Mouse (Mus musculus) bone marrow macrophage, adult 2 months (primary cell): Measurements from ENCODE around the gene Ahctf1. TPM values are rescaled to one million over a fixed set of nuclear protein-coding genes. Genes with fewer than 3 reads are reported as not detected.

Experiments
- H3K27ac ChIP-seq: 2 replicates; pipeline ENCODE4 v1.5.1; 2012; ENCODE audit warnings: low read depth, low read length; ENCODE audit not compliant: insufficient read depth
- H3K4me1 ChIP-seq: 2 replicates; pipeline ENCODE4 v1.6.1; 2012; ENCODE audit warnings: low read length; ENCODE audit not compliant: control insufficient read depth, insufficient read depth
- H3K4me3 ChIP-seq: 2 replicates; pipeline ENCODE4 v1.5.1; 2012; ENCODE audit warnings: mild to moderate bottlenecking, low read length, moderate library complexity; ENCODE audit not compliant: insufficient read depth
- CTCF ChIP-seq: IDR thresholded peaks from 2 replicates; pipeline ENCODE4 v1.5.1; 2012; ENCODE audit warnings: low read depth, mild to moderate bottlenecking, low read length, moderate library complexity
- POLR2A ChIP-seq: IDR thresholded peaks from 2 replicates; pipeline ENCODE4 v1.6.1; 2012; ENCODE audit warnings: mild to moderate bottlenecking, low read depth, low read length, borderline replicate concordance
- polyA plus RNA-seq: library from polyadenylated mRNA; stranded (reverse); fragments of >200 nt; gene quantifications from 2 replicates; pipeline ENCODE4 v1.2.4, GENCODE M21; 2012; ENCODE audit not compliant: missing spikeins, insufficient read depth, insufficient read length

Gene Ahctf1
- polyA plus RNA-seq, 1 experiment: 17.8 TPM

GRCm38 (mm10) chr1:179713367-179713766, 90.1 kb downstream of the Ahctf1 start:
- H3K27ac ChIP-seq: no peak overlapping the region
- H3K4me3 ChIP-seq: no peak overlapping the region
- TF ChIP-seq CTCF (no peak), POLR2A (no peak)
- no peaks in the 10 kb centered on the region for H3K4me1 ChIP-seq

DNA sequence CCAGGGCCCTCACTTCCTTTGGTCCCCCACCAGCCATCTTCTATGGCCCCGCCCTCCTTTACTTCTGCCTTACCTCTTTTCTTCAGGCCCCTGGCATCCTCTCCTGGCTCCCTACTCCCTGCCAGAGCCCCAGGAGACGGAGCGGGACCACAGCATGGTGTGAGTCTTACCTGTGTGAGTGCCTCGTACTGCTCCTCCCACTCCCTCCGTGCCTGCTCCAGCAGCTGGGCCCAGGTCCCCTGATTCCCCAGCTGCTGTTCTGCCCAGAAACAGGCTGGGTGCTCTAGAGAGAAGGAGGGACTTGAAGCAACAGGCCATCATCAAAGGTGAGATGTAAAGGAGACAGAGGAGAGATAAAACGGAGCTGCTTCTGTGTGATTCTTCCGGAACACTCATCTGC, 90.8 kb downstream of the Ahctf1 start:
- no peak for TF ChIP-seq POLR2A
- TF ChIP-seq CTCF: no peak
- no peak overlapping the region for H3K27ac ChIP-seq
- H3K4me3 ChIP-seq: no peak overlapping the region
- H3K4me1 ChIP-seq: no peaks in the 10 kb centered on the region

- Histone ChIP-seq H3K27ac (no peak overlapping the region), H3K4me1 (no peaks in the 10 kb centered on the region), H3K4me3 (no peak overlapping the region)
- no peak for TF ChIP-seq CTCF
- TF ChIP-seq POLR2A: no peak
These were observed 92.7 kb downstream of the Ahctf1 start for GRCm38 (mm10) chr1:179710739-179711138.

GRCm38 (mm10) chr1:179709390-179709789, 94.1 kb downstream of the Ahctf1 start:
- TF ChIP-seq CTCF (no peak), POLR2A (no peak)
- H3K27ac ChIP-seq: no peak overlapping the region
- no peaks in the 10 kb centered on the region for H3K4me1 ChIP-seq
- H3K4me3 ChIP-seq: no peak overlapping the region

- Histone ChIP-seq H3K4me1 (no peaks in the 10 kb centered on the region), H3K27ac (no peak overlapping the region), H3K4me3 (no peak overlapping the region)
- TF ChIP-seq CTCF (no peak), POLR2A (no peak)
These were observed 98.3 kb downstream of the Ahctf1 start for GRCm38 (mm10) chr1:179705154-179705553.

- Histone ChIP-seq H3K4me3 (no peak overlapping the region), H3K27ac (no peak overlapping the region), H3K4me1 (no peaks in the 10 kb centered on the region)
- TF ChIP-seq CTCF: no peak
- no peak for TF ChIP-seq POLR2A
These were observed 99.3 kb downstream of the Ahctf1 start for GRCm38 (mm10) chr1:179704150-179704549.

Other genes with a start within 250 kb of the Ahctf1 start
- gene Sccpdh, start 135.5 kb downstream of the Ahctf1 start, polyA plus RNA-seq: 5.5 and 6.8 TPM in 2 replicates
- not detected in 2 replicates for gene Kif28, start 58.4 kb downstream of the Ahctf1 start, polyA plus RNA-seq
- not detected in 2 replicates for gene Gm10518, start 304 bp downstream of the Ahctf1 start, polyA plus RNA-seq
- 2.0 and 2.6 TPM in 2 replicates for gene Cdc42bpa, start 156.8 kb upstream of the Ahctf1 start, polyA plus RNA-seq